Mouse (Mus musculus) stomach, embryonic 14.5 days (tissue): Measurements from ENCODE around the gene Rbm6. TPM values are rescaled to one million over a fixed set of nuclear protein-coding genes. Genes with fewer than 3 reads are reported as not detected.

Source experiments
- ATAC-seq: fragments of 200-750 bp; cut with Nextera tagmentation; 2 replicates; pipeline ENCODE4 v1.8.0; 2017; ENCODE audit warnings: low read depth, moderate TSS enrichment; ENCODE audit not compliant: insufficient number of reproducible peaks, insufficient read depth, low FRiP score
- H3K27ac ChIP-seq: fragments of 300-500 bp; sonication (generic); 2 replicates; pipeline ENCODE4 v1.5.1; 2014; ENCODE audit warnings: mild to moderate bottlenecking, low read length, moderate library complexity, mixed read lengths
- H3K27me3 ChIP-seq: fragments of 300-500 bp; sonication (generic); 2 replicates; pipeline ENCODE4 v1.6.1; 2014; ENCODE audit warnings: low read length, control low read depth, mixed read lengths; ENCODE audit not compliant: control insufficient read depth, insufficient read depth
- H3K36me3 ChIP-seq: fragments of 300-500 bp; sonication (generic); 2 replicates; pipeline ENCODE4 v1.6.1; 2014; ENCODE audit warnings: mild to moderate bottlenecking, control low read depth, low read length, moderate library complexity, mixed read lengths; ENCODE audit not compliant: control insufficient read depth, insufficient read depth
- H3K4me1 ChIP-seq: fragments of 300-500 bp; sonication (generic); 2 replicates; pipeline ENCODE4 v1.6.1; 2014; ENCODE audit warnings: low read length, control low read depth, mixed read lengths; ENCODE audit not compliant: control insufficient read depth, insufficient read depth
- H3K4me2 ChIP-seq: fragments of 300-500 bp; sonication (generic); replicated peaks from 2 replicates; pipeline ENCODE4 v1.6.1; 2014; ENCODE audit warnings: low read depth, low read length, control low read depth
- H3K4me3 ChIP-seq: fragments of 300-500 bp; sonication (generic); 2 replicates; pipeline ENCODE4 v1.5.1; 2014; ENCODE audit warnings: low read depth, low read length, control low read depth
- H3K9ac ChIP-seq: fragments of 300-500 bp; sonication (generic); replicated peaks from 2 replicates; pipeline ENCODE4 v1.6.1; 2014; ENCODE audit warnings: low read depth, mild to moderate bottlenecking, control low read depth, low read length, moderate library complexity, mixed read lengths
- H3K9me3 ChIP-seq: fragments of 300-500 bp; sonication (generic); 2 replicates; pipeline ENCODE4 v1.6.1; 2016; ENCODE audit warnings: low read depth, low read length, control low read depth; ENCODE audit not compliant: control insufficient read depth
- WGBS: fragments of 180-500 bp; shearing (Covaris S2); extraction: QIAGEN DNeasy Blood & Tissue Kit; methylation state at CpG from one replicate; pipeline ENCODE4 v1.1.7; 2014; 5-methylcytosine and 5-hydroxymethylcytosine counted together
- polyA plus RNA-seq: library from polyadenylated mRNA; unstranded; fragments of >200 nt; fragmentation: Nextera tagmentation; extraction: Ambion mirVana; gene quantifications from 2 replicates; pipeline ENCODE4 v1.2.1, GENCODE M21; 2014

The Rbm6 gene
- polyA plus RNA-seq, 1 experiment from 2014 or later, result 83.3 TPM

DNA sequence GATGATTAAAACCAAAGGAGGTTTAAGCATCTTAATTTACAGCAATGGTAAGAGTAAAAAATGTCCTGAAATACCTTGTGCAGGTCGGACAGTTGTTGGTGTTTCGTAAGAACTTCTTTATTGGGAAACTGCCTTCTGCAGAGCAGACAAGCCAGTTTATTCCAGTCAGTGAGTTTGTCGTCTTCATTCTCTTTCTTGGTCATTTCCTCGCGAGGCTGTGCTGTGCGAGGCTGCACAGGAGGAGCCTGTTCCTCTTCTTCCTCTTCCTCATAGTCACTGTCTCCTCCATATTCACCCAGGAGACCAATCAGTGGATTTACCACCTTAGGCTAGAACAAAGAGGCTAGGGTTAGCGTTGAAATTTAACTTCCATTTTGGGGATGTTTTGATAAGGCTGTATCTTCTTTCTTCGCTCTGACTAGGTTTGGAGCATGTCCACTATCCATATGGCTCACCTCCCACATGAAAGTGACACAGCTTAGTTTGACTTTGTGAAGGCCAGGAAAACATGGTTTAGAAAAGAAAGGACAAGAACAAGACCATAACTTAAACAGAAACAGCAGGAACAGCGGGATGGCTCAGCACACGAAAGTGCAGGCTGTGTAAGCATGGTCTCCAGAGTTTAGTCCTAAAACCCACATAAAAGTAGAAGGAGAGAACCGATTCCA lies 90.4 kb downstream of the Rbm6 start:
- Histone ChIP-seq H3K27ac (no peak overlapping the region), H3K4me2 (no peak overlapping the region), H3K27me3 (no peaks in the 10 kb centered on the region), H3K9ac (no peak overlapping the region), H3K9me3 (no peaks in the 10 kb centered on the region), H3K36me3 (peaks cover 57% of the 10 kb centered on the region), H3K4me3 (no peak overlapping the region), H3K4me1 (no peaks in the 10 kb centered on the region)
- no peak for ATAC-seq
- 95% methylated on average over 11 of the region's 11 CpGs for WGBS

DNA sequence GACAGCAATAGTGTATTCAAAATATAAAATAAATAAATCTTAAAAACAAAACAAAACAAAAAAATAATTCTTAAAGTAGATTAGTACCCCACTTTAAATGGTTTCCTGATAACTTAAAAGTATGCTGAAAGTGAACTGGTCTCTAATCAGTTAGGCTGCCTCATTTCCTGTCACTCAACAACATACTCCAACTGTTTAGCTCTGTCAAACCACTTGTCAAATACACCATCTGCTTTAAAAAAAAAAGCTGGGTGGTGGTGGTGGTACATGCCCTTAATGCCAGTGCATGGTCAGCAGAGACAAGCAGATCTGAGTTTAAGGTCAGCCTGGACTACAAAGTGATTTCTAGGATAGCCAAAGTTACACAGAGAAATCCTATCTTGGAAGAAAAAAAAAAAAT lies 96.2 kb downstream of the Rbm6 start:
- no peaks in the 10 kb centered on the region for H3K27me3 ChIP-seq
- H3K4me1 ChIP-seq, result no peaks in the 10 kb centered on the region
- H3K36me3 ChIP-seq, result peaks cover 53% of the 10 kb centered on the region
- H3K4me2 ChIP-seq, result no peak overlapping the region
- no peaks in the 10 kb centered on the region for H3K9me3 ChIP-seq
- H3K4me3 ChIP-seq, result no peak overlapping the region
- no peak for ATAC-seq
- H3K27ac ChIP-seq, result no peak overlapping the region
- H3K9ac ChIP-seq, result no peak overlapping the region

DNA sequence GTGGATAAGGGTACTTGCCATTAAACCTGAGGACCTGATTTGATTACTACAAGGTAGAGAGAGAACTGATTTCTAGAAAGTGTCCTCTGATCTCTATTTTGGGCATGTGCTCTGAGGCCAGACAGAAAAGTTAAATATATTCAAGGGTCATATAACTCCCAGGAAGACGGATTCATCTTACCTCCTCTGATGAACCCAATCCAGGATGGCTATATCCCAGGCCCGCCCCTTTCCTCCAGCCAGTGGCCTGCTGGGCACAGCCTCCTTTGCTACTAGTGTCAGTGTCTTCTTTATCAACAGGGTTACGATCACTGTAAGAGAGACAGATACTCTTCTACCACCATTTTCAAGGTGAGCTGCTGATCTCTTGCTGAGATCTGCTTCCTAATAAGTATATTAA lies 98.6 kb downstream of the Rbm6 start:
- no peak for ATAC-seq
- whole genome bisulfite sequencing, result 85% methylated on average over 3 of the region's 3 CpGs
- Histone ChIP-seq H3K9me3 (no peaks in the 10 kb centered on the region), H3K36me3 (peaks cover 39% of the 10 kb centered on the region), H3K27ac (no peak overlapping the region), H3K9ac (no peak overlapping the region), H3K27me3 (no peaks in the 10 kb centered on the region), H3K4me2 (no peak overlapping the region), H3K4me1 (0 out of 2 replicates have a peak, but pooled peaks cover under 1% of the 10 kb centered on the region), H3K4me3 (no peak overlapping the region)

DNA sequence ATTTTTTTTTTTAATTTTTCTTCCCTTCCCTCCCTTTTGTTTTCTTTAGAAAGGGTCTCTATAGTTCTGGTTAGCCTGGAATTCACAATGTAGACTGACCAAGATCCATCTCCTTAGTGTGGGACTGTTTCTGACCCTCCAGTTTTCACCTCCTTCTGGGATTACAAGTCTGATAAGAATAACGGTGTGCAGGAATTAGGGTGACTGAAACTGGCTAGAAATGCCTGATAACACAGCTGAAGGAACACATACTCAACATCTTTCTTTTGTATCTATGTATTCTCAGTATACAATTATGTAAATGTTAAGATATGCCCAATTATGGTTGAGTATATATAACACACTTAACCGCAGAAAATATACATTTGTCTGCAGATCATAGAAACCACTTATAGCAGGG lies 101.3 kb downstream of the Rbm6 start:
- Histone ChIP-seq H3K4me3 (no peak overlapping the region), H3K9me3 (no peaks in the 10 kb centered on the region), H3K9ac (no peak overlapping the region), H3K4me1 (0 out of 2 replicates have a peak, but pooled peaks cover 2% of the 10 kb centered on the region), H3K36me3 (peaks cover 53% of the 10 kb centered on the region), H3K4me2 (no peak overlapping the region; the same call in 1 of the 2 replicates), H3K27me3 (no peaks in the 10 kb centered on the region), H3K27ac (no peak overlapping the region; the same call in 1 of the 2 replicates)
- 71% methylated on average over 2 of the region's 2 CpGs for WGBS
- ATAC-seq, result no peak

DNA sequence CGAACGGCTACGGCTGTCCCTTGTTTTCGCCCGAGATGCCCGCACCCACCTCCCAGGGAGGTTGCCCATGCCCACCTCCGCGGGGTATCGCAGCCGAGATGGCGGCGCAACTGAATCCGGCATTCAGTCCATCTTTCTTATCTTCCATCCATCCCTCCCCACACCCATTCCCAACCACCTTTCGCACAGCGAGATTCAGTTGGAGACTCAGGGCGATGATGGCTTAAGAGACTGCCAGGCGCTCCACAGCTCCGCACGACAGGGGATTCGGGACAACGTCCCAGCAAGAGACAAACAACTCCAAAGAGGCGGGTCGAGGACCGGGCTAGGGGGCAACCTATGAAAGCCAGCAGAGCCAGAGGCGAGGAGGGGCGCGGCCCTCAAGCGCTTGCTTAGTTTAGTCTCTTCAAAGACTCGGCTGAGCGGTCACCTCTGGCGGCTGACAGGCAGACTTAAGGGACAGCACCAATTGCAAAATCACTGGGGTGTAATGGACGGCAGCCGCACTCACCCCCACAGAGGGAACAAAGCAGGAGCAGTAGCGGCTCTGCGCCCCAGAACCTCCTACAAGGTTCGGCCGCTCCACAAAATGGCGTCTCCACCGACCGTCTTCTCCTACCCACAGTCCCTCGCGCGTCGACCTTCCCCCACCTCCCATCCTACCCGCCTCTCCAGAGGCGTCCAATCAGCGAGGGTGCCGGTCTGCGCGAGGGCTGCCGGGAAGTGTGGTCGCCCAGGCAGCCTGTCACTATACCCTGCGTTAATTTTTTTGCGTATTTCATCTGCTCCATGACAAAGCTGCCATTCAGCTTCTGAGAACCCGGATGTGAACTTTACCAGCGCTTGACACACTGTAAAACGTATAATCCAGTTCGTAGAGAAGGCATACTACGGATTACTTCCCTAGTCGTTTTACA lies 102.4 kb downstream of the Rbm6 start, which contains the start of gene Rbm5:
Gene Rbm5, minus strand, starts transcription at position 623 of the 917 bp plus-strand sequence.
- Histone ChIP-seq H3K4me1 (0 out of 2 replicates have a peak, but pooled peaks cover 2% of the 10 kb centered on the region), H3K9ac (peak within 1 kb of the TSS; percentile 99), H3K4me2 (peak within 1 kb of the TSS; percentile 55), H3K4me3 (peak within 1 kb of the TSS; percentile 100), H3K36me3 (peaks cover 50% of the 10 kb centered on the region), H3K27me3 (no peaks in the 10 kb centered on the region), H3K27ac (peak within 1 kb of the TSS; percentile 94), H3K9me3 (no peaks in the 10 kb centered on the region)
- under 1% methylated on average over 60 of the region's 60 CpGs for WGBS
- ATAC-seq, result peak; percentile 100

DNA sequence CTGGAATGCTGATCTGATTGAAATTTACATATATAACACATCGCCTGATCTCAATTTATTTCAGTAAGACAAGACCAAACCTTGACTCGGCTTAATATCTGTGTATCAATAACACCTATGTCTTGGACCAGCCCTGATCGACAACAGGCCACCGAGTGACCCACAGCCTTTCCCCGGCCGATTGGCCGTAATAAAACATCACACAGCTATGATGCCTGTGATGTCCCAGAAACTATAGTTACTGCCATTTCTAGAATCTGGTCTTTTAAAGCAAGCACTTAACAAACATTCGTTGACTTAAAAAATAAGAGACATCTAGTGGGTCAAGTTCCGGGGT lies 103.0 kb downstream of the Rbm6 start:
- H3K9ac ChIP-seq, result peak overlapping the region; percentile 99
- WGBS, result under 1% methylated on average over 9 of the region's 9 CpGs
- H3K9me3 ChIP-seq, result no peaks in the 10 kb centered on the region
- 0 out of 2 replicates have a peak, but pooled peaks cover 2% of the 10 kb centered on the region for H3K4me1 ChIP-seq
- ATAC-seq, result no peak
- peak overlapping the region; percentile 55 for H3K4me2 ChIP-seq
- H3K27ac ChIP-seq, result peak overlapping the region; percentile 94; the same call in 1 of the 2 replicates
- peak overlapping the region; percentile 100 for H3K4me3 ChIP-seq
- no peaks in the 10 kb centered on the region for H3K27me3 ChIP-seq
- peaks cover 52% of the 10 kb centered on the region for H3K36me3 ChIP-seq

DNA sequence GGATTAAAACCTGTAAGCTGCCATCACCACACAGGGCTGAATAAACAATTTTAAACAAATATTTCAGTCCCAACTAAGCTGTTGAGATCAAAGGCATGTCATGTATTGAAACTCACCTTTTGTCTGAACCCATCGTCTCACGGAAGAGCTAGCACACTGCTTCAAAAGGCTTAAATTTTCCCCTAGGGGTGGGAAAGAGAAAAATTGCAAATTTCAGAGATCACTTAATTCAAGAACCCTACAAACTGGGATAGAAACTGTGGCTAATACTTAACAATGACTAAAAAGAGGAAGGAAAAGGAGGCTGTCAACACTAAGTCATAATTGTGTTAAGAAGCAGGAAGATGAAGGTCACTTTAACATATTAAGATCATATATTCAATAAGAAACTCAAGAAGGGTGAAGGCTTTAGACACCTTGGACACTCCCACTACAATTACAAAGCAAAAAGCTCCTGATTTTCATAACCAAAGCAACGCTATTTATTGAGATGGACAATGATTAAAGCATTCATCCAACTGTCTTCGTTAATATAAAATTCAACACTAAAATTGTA lies 103.5 kb downstream of the Rbm6 start:
- no peaks in the 10 kb centered on the region for H3K27me3 ChIP-seq
- H3K9me3 ChIP-seq, result no peaks in the 10 kb centered on the region
- H3K4me1 ChIP-seq, result 0 out of 2 replicates have a peak, but pooled peaks cover 2% of the 10 kb centered on the region
- WGBS, result 17% methylated on average over 4 of the region's 4 CpGs
- H3K27ac ChIP-seq, result no peak overlapping the region
- peaks cover 50% of the 10 kb centered on the region for H3K36me3 ChIP-seq
- peak overlapping the region; percentile 99 for H3K9ac ChIP-seq
- peak overlapping the region; percentile 55 for H3K4me2 ChIP-seq
- H3K4me3 ChIP-seq, result peak overlapping the region; percentile 100
- ATAC-seq, result no peak

DNA sequence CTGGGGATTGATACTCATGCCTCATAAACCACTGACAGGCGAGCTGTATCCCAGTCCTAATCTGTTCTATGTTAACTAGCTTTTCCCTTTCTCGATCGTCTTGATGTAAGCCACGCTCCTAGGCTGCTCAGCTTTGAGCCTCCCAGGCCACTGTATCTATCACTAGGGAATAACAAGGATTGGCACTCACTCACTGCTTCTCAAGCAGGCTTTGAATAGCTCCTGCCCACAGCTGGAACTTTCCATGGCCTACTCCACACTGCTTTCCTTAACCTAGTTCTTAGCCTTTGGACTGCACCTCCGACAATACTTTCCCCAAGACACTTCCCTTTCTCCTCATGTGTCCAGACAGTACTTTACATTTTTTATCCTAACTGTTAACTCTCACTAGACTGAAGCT lies 104.2 kb downstream of the Rbm6 start:
- Histone ChIP-seq H3K4me1 (0 out of 2 replicates have a peak, but pooled peaks cover 2% of the 10 kb centered on the region), H3K36me3 (peaks cover 50% of the 10 kb centered on the region), H3K4me2 (peak overlapping the region; percentile 55), H3K4me3 (peak overlapping the region; percentile 100; the same call in 1 of the 2 replicates), H3K9ac (no peak overlapping the region), H3K27me3 (no peaks in the 10 kb centered on the region), H3K9me3 (no peaks in the 10 kb centered on the region), H3K27ac (no peak overlapping the region)
- WGBS, result 77% methylated on average over 5 of the region's 5 CpGs
- ATAC-seq, result no peak
